In the genomic region with DNA sequence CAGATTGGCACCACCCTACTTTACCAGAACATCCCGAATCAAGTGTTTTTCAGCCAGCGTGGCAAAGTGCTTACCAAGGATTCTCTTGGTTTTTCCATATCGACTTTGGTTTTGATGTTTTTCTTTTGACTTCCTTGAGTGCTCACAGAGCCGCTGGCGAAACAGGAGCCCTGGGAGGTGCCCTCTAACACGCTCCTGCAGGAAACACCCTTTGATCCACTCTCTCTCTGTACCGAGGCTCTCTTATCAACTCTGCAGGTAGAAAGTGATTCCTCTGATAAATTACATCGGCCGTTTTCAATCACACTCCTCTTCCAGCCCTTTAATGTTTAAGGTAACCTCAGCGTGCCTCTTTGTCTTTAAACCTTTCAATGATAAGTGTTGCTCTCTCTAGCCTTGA, we compare ENCODE assay signal across 24 mouse cellular contexts.
"Had no signal": no experiment of that assay in that cellular context is flagged by ENCODE, and none has a peak within 500 bp of the region (broad histone marks: within the 10 kb centered on the region; RNA-seq: fewer than 3 reads in every experiment).

No protein-coding gene starts in this region.

- H3K36me3 ChIP-seq: heart, embryonic 10.5 days; heart, embryonic 12.5 days; kidney, embryonic 15.5 days had no signal

- DNase-seq: gastrocnemius, adult 2 months; gastrocnemius, postnatal 10 days; gastrocnemius, postnatal 25 days; heart, adult 18-20 months; heart, postnatal 10 days; heart, postnatal 4 days; kidney, adult 11 months; kidney, adult 2 months; kidney, adult 9 months; kidney, postnatal 10 days; kidney, postnatal 25 days; layer of hippocampus, adult 9-11 months; layer of hippocampus, postnatal 36 days; left cerebral cortex, postnatal 4 days had no signal

- H3K27me3 ChIP-seq: heart, embryonic 12.5 days; hindbrain, embryonic 12.5 days; kidney, embryonic 15.5 days; limb, embryonic 13.5 days; limb, embryonic 15.5 days had no signal

- H3K4me3 ChIP-seq: gastrocnemius, adult 2 months; heart, embryonic 10.5 days; heart, embryonic 12.5 days; hindbrain, embryonic 10.5 days; hindbrain, embryonic 12.5 days; kidney, embryonic 15.5 days; limb, embryonic 13.5 days; limb, embryonic 15.5 days had no signal

- H3K9ac ChIP-seq: heart, embryonic 12.5 days; hindbrain, embryonic 12.5 days; hindbrain, embryonic 14.5 days; kidney, embryonic 15.5 days; limb, embryonic 13.5 days; limb, embryonic 15.5 days had no signal

- H3K9me3 ChIP-seq: heart, embryonic 10.5 days; heart, embryonic 12.5 days; hindbrain, embryonic 10.5 days; hindbrain, embryonic 12.5 days; kidney, embryonic 15.5 days; limb, embryonic 13.5 days; limb, embryonic 15.5 days had no signal

- ATAC-seq: hindbrain, embryonic 16.5 days; inflammation-experienced regulatory T-cells, adult 6 months had no signal

- H3K27ac ChIP-seq: gastrocnemius, adult 2 months; heart, embryonic 10.5 days; hindbrain, embryonic 10.5 days; hindbrain, embryonic 12.5 days; hindbrain, embryonic 14.5 days; kidney, embryonic 15.5 days; limb, embryonic 13.5 days; limb, embryonic 15.5 days had no signal

- H3K4me1 ChIP-seq: heart, embryonic 10.5 days; hindbrain, embryonic 12.5 days; kidney, embryonic 15.5 days; limb, embryonic 13.5 days; limb, embryonic 15.5 days had no signal

- H3K4me2 ChIP-seq: heart, embryonic 12.5 days; hindbrain, embryonic 12.5 days; hindbrain, embryonic 14.5 days; kidney, embryonic 15.5 days; limb, embryonic 13.5 days; limb, embryonic 15.5 days had no signal
